Mouse (Mus musculus): Measurements from ENCODE around the gene Smim17.
"Not testable (repeated sequence)": the region's sequence is repeated elsewhere in the genome, so short reads cannot be mapped to it uniquely, and the experiment has no call there.

The Smim17 gene

GRCm38 (mm10) chr7:6397996-6398975 is at the start of gene Smim17:
Gene Smim17, plus strand, starts transcription at chr7:6398715.
- DNase-seq (ENCODE audit: low spot score in 2 of 2) = peak; percentile 32 to 43

- DNase-seq (ENCODE audit: low spot score in 2 of 2) = no peak
These were observed 40.4 kb upstream of the Smim17 start for GRCm38 (mm10) chr7:6358121-6358520.

- DNase-seq (ENCODE audit: low spot score in 2 of 2) = peak in 1 of 2 experiments; percentile 41
These were observed 39.5 kb upstream of the Smim17 start for GRCm38 (mm10) chr7:6358937-6359590.

GRCm38 (mm10) chr7:6360477-6361060 is 37.9 kb upstream of the Smim17 start:
- no peak for DNase-seq (ENCODE audit: low spot score in 2 of 2)

GRCm38 (mm10) chr7:6361756-6362155 is 36.8 kb upstream of the Smim17 start:
- no peak for DNase-seq (ENCODE audit: low spot score in 2 of 2)

- peak; percentile 97 to 98 for DNase-seq (ENCODE audit: low spot score in 2 of 2)
These were observed 36.1 kb upstream of the Smim17 start for GRCm38 (mm10) chr7:6362268-6363046.

- peak; percentile 83 to 86 for DNase-seq (ENCODE audit: low spot score in 2 of 2)
These were observed 35.4 kb upstream of the Smim17 start, which contains the start of gene Zfp78 for GRCm38 (mm10) chr7:6363047-6363488. Gene Zfp78, plus strand, starts transcription at chr7:6363280.

- no peak for DNase-seq (ENCODE audit: low spot score in 2 of 2)
These were observed 33.8 kb upstream of the Smim17 start for GRCm38 (mm10) chr7:6364761-6365160.

GRCm38 (mm10) chr7:6367185-6367584 is 31.3 kb upstream of the Smim17 start:
- no peak for DNase-seq (ENCODE audit: low spot score in 2 of 2)

GRCm38 (mm10) chr7:6368146-6368545 is 30.4 kb upstream of the Smim17 start:
- not testable (repeated sequence) for DNase-seq (ENCODE audit: low spot score in 2 of 2)

GRCm38 (mm10) chr7:6369460-6369859 is 29.1 kb upstream of the Smim17 start:
- DNase-seq (ENCODE audit: low spot score in 2 of 2) = no peak

GRCm38 (mm10) chr7:6372993-6373392 is 25.5 kb upstream of the Smim17 start:
- DNase-seq (ENCODE audit: low spot score in 2 of 2) = no peak

GRCm38 (mm10) chr7:6378441-6378840 is 20.1 kb upstream of the Smim17 start:
- DNase-seq (ENCODE audit: low spot score in 2 of 2) = no peak

GRCm38 (mm10) chr7:6381431-6381830 is 17.1 kb upstream of the Smim17 start:
- DNase-seq (ENCODE audit: low spot score in 2 of 2) = no peak

- DNase-seq (ENCODE audit: low spot score in 2 of 2) = peak; percentile 91 to 92
These were observed 15.5 kb upstream of the Smim17 start, which contains the start of gene Zfp28 for GRCm38 (mm10) chr7:6383044-6383455. Gene Zfp28, plus strand, starts transcription at chr7:6383295.

- no peak for DNase-seq (ENCODE audit: low spot score in 2 of 2)
These were observed 14.5 kb upstream of the Smim17 start for GRCm38 (mm10) chr7:6384011-6384410.

GRCm38 (mm10) chr7:6386995-6387394 is 11.5 kb upstream of the Smim17 start:
- DNase-seq (ENCODE audit: low spot score in 2 of 2) = no peak

- DNase-seq (ENCODE audit: low spot score in 2 of 2) = no peak
These were observed 9.5 kb upstream of the Smim17 start for GRCm38 (mm10) chr7:6388971-6389370.

GRCm38 (mm10) chr7:6389449-6389848 is 9.1 kb upstream of the Smim17 start:
- DNase-seq (ENCODE audit: low spot score in 2 of 2) = no peak

- DNase-seq (ENCODE audit: low spot score in 2 of 2) = peak; percentile 54 to 65
These were observed 11.5 kb downstream of the Smim17 start, which contains the start of gene Gm20715 for GRCm38 (mm10) chr7:6410043-6410442. Gene Gm20715, plus strand, starts transcription at chr7:6410277.
